Mouse (Mus musculus): ENCODE measurements at regions not wholly inside any gene's neighbourhood (a gene's known extent, or its start where the extent isn't known, plus 50 kb on each side); places are given as distances from the start of the nearest gene placed in this dataset.

- TF ChIP-seq POLR2A (IDR thresholded peaks at IDR 0.05; ENCODE audit: extremely low read depth, insufficient read depth, low read length) (no peak), CTCF (IDR thresholded peaks at IDR 0.05; ENCODE audit: extremely low read depth, insufficient read depth, low read length) (no peak)
These were observed 405.1 kb downstream of the Gja1 start for GRCm38 (mm10) chr10:56782265-56782664.
